Mouse (Mus musculus) liver, embryonic 14.5 days (tissue): Measurements from ENCODE around the gene Fam243.

Experiments used
- CTCF ChIP-seq: IDR thresholded peaks from 2 replicates; pipeline ENCODE4 v1.5.1; 2016; ENCODE audit warnings: antibody characterized with exemption, low read depth, control low read depth
- EP300 ChIP-seq: IDR thresholded peaks from 2 replicates; pipeline ENCODE4 v1.6.1; 2016; ENCODE audit warnings: antibody characterized with exemption, low read depth

GRCm38 (mm10) chr16:92301989-92302388 lies 19.3 kb downstream of the Fam243 start:
- no peak for TF ChIP-seq CTCF
- TF ChIP-seq EP300 = no peak
